Mouse (Mus musculus) left cerebral cortex, postnatal 10 days (tissue): ENCODE data around the gene Cbx7. TPM values are rescaled to one million over a fixed set of nuclear protein-coding genes. Genes with fewer than 3 reads are reported as not detected.

Source experiments
- DNase-seq, 2 experiments: peaks; one replicate each; pipeline ENCODE4 v3.0.0; 2021 to 2022; ENCODE audit warnings: low spot score in 2 of 2, mixed read lengths in 1 of 2; ENCODE audit errors: extremely low spot score in 1 of 2
- intact Hi-C: fragments of 180-260 bp; cut with DNase I; formaldehyde crosslinking; loops from one replicate; pipeline ENCODE4 v1.15.1; 2025
- microRNA-seq: library from miRNA; unstranded; fragments of <30 nt; microRNA quantifications from one replicate; pipeline ENCODE4 v1.2.0, GENCODE M21; 2022
- total RNA-seq, 2 experiments: library from RNA; stranded (reverse); gene quantifications; 2 replicates each; pipeline ENCODE4 v1.2.3; 2021

Gene Cbx7
- total RNA-seq, 2 experiments from 2014 or later = 5.6 to 7.1 TPM

DNA sequence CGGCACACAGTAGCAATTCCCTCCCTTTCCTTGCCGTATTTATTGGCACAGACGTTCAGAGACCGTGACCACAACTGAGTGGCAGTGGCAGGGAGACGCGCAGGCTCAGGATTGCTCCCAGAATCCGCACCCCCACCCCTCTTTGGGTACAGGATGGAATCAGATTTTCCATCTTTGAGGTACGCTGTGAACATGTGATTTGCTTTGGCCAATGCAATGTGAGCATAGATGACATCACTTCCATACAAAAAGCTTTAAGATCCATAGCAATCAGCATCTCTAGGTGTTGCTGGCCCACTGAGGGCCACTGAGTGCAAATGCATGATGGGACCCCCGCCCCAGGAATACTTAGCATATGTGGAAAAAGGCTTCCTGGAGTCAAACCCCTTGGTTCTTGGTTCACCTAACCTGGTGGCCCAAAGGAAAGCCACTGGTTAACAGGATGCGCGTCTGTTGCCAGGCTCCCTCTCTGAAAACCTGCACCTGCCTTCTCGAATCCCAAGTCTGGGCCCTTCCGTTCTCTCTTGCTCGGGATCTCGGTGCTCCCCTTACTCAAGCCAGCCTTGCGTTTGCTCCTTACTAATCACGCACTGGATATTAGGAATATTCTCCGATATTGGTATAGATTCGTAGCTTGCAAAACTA, 88.2 kb downstream of the Cbx7 start:
- peak; percentile 72 to 82 for DNase-seq
- intact Hi-C loops = loop anchor here (2.0 kb wide), 1 partner anchor 50 kb away; no protein-coding TSS in a partner anchor

DNA sequence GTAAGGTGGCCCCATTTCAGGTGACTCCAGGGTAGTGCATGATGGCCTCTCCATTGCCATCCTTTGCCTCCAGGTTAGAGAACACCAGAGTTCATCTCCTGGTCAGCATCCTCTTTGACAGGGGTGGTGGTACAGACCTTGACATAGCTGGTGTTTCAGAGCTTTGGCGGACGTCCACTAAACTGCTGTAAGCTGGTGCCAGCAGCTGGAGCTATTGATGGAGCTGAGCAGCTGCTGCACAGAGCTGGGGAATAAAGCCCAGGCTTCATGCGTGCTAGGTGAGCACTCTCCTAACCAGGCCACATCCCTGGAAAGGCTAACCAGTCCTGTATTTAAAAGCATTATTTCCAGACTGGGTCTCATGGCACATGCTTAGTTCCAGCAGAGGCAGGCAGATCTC, 90.4 kb downstream of the Cbx7 start:
- intact Hi-C loops = no loop called here

DNA sequence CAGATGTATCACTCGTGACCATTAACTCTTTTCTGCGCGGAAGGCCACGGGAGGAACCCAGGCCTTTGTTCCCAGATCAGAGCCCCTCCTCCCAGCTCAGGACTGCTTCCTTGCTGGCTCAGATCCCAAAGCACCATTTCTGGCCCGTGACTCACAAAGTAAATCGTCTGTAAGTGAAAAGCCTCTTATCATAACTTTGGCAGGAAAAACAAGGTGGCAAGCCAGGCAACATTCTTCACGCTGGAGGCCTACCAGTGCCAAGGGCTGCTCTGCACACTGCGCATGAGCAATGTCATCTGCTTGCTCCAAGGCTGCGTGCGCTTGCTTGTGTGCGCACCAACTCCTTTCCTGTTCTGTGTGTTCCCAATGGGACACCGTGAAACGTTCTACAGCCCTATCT, 91.6 kb downstream of the Cbx7 start:
- intact Hi-C loops = no loop called here
- peak; percentile 77 to 88 for DNase-seq

More for the DNA sequence above, 90.4 kb downstream of the Cbx7 start:
- peak in 1 of 2 experiments; percentile 31 for DNase-seq

DNA sequence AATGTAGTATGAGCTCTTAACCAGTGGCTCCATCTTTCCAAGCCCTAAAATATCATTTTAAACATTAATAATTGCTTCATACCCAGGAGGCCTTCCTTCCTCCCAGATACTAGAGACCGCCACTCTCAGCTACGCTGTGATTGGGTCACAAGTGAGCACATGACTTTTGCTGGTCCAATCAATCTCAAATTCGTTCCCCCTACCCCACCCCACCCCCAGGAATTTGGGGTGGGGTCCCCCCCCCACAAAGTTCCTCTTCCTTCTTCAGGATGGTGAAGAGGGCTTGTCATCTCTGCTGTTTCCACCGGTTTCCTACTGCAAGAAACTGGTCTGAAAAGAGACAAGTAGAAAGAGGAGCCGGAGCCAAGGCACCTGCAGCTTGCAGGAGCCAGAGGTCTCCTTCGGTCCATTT, 92.2 kb downstream of the Cbx7 start:
- peak in 1 of 2 experiments; percentile 50 for DNase-seq
- intact Hi-C loops = no loop called here

DNA sequence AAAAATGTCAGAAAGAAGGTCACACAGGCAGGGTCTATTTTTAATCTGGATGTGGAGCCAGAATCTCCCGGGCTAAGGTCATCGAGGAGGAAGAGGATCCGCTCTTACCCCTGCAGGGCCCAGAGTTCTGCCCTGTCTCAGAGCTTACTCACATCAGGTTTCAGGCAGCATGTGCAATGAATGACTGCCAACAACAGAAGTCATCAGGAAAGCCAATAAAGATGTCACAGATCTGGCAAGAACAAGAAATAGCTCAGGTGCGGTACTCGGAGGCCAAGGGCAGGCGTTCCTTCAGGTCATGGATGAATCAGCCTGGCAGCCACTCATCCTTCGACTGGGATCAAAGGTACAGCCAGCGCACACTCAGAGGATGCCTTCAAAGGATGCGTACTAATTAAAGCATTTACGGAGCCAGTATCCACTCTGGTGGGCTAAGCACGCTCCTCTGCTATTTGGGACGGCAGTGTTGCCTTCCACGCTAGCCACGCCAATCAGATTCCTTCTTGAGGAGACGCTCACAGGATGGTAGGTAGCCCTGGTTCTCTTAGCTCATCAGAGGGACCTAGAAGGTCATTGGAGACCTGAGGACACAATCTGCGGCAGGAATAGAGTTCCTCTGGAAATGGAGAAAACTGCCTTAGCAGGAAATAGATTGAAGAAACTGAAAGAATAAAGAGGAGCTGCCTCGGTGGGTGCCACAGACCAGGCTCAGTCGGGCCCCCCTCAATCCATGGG, 95.5 kb downstream of the Cbx7 start:
- DNase-seq = no peak
- intact Hi-C loops = no loop called here

DNA sequence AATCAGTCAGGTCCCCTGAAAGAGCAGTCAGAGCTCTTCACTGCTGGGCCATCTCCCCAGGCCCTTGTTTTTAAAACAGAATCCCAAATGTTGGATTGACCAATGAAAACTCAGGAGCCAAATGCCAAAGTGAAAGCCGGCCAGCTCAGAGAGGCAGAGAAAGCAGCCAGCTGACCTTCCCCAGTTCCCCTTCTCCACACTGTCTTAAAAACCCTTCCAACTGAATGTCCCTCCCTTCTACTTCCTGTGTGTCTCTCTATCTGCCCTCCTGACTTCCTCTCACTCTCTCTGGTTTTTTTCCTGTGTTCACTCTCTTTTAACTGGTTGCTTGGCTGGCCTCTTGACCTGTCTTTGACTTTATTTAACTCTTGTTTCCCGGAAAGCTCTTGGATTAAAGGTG, 96.9 kb downstream of the Cbx7 start:
- intact Hi-C loops = no loop called here
- DNase-seq = no peak

DNA sequence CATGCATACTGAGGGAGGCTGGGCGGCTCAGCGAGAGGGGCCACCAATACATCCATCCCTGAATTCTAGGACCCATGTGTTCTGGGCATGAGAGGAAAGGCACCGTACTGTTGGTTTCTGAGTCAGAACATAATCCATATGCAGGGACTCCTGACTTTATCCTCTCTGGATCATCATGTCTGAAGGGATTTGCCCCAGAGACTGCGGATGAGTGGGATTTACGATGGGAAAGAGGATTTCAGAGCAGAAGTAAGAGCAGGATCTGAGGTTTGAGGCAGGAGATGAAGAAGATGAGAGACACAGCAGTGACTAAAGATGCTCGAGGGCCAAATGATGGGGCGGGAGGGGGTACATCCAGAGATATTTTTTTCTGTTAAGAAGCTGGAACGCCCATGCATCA, 97.4 kb downstream of the Cbx7 start:
- intact Hi-C loops = no loop called here
- no peak for DNase-seq

DNA sequence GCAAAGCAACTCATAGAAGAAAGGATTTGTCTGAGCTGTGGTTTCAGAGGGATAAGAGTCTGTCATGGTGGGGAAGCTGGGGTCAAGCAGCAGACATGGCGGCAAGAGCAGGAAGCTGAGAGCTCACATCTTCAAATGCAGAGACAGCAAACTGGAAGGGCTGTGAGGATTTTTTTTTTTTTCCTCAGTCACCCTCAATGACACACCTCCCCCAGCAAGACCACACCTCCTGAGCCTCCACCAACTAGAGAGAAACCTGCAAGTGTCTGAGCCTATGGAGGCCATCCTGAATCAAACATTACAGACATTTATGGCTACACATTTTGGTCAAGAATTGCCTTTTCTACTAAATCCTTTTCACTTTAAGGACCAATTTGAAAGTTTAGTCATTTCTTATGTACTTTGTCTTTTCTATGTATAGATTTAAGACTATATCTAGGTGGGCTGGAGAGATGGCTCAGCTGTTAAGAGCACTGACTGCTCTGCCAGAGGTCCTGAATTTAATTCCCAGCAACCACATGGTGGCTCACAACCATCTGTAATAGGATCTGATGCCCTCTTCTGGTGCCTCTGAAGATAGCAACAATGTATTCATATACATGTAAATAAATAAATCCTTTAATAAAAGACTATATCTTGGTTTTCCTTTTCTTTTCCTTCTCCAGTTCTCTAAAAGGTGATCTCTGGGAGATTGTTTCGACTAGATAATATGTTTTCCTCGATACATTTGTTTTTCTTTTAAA, 103.5 kb downstream of the Cbx7 start:
- no peak for DNase-seq
- intact Hi-C loops = no loop called here

Small RNAs within 50 kb of the gene (microRNA-seq; reads per million reads assigned to microRNA genes)
- not detected for gene Mir7213

Other genes starting within 250 kb of the Cbx7 start
- gene Sun2, start 228.6 kb downstream of the Cbx7 start, total RNA-seq = 10 to 100 TPM; 14.9 to 20.2 TPM
- gene Dnal4, start 193.3 kb downstream of the Cbx7 start, total RNA-seq = 10 to 100 TPM; 28.6 to 31.0 TPM
- 100 to 1,000 TPM; 454 to 474 TPM for gene Nptxr, start 166.4 kb downstream of the Cbx7 start, total RNA-seq
- 10 to 100 TPM; 12.5 to 12.9 TPM for gene Npcd, start 136.9 kb downstream of the Cbx7 start, total RNA-seq
- gene Cbx6, start 136.4 kb downstream of the Cbx7 start, total RNA-seq = 100 to 1,000 TPM; 271 to 289 TPM
- 1 to 10 TPM; 4.4 to 4.7 TPM for gene Apobec3, start 79.5 kb downstream of the Cbx7 start, total RNA-seq
- 10 to 100 TPM; 42.6 to 43.4 TPM for gene Pdgfb, start 43.9 kb upstream of the Cbx7 start, total RNA-seq
- gene Syngr1, start 120.2 kb upstream of the Cbx7 start, total RNA-seq = 100 to 1,000 TPM; 430 to 441 TPM
- gene Rpl3, start 120.7 kb upstream of the Cbx7 start, total RNA-seq = 100 to 1,000 TPM; 520 to 524 TPM
- gene Tab1, start 162.0 kb upstream of the Cbx7 start, total RNA-seq = 10 to 100 TPM; 26.8 to 32.5 TPM
- 10 to 100 TPM; 94.2 to 98.8 TPM for gene Mgat3, start 202.6 kb upstream of the Cbx7 start, total RNA-seq